8 mouse cellular contexts compared by ENCODE assay signal in genomic region chr8:126596097-126596634, GRCm38 (mm10). TPM values are rescaled to one million over a fixed set of nuclear protein-coding genes. Genes with fewer than 3 reads are reported as not detected.
DNase-seq lines count a peak whose midpoint lies in the region; ATAC-seq and TF ChIP-seq lines count a peak whose summit lies in the region.

No protein-coding gene starts in this region.

- TF ChIP-seq POLR2A in brain, embryonic 14.5 days (IDR thresholded peaks at IDR 0.05; ENCODE audit: borderline replicate concordance, extremely low read depth, insufficient read depth, insufficient read length, poor library complexity, severe bottlenecking), result no peak
- TF ChIP-seq POLR2A in lung, adult 2 months (IDR thresholded peaks at IDR 0.05; ENCODE audit: borderline replicate concordance, extremely low read depth, low read depth, low read length), result peak; percentile 67; the same call in 1 of the 2 replicates

- H3K9ac ChIP-seq in forebrain, embryonic 14.5 days (ENCODE audit: low read length), result peak overlapping the region; percentile 100
- peak overlapping the region; percentile 76 for H3K9ac ChIP-seq in neural tube, embryonic 15.5 days (replicated peaks)

- intact Hi-C loops in heart, postnatal 10 days (cut with DNase I), result loop anchor here (5.0 kb wide), 1 partner anchor 326 kb away; no protein-coding TSS in a partner anchor

- peak; percentile 13 for ATAC-seq in CD4-positive, CD25-positive, alpha-beta regulatory T cell, adult 4 months
- ATAC-seq in forebrain, embryonic 14.5 days, result peak; percentile 40
- ATAC-seq in neural tube, embryonic 15.5 days (ENCODE audit: low FRiP score), result 0 out of 2 replicates have a peak, but pooled peaks have one; percentile 11

- H3K36me3 ChIP-seq in forebrain, embryonic 14.5 days (ENCODE audit: control insufficient read depth, insufficient read depth, low read length), result peaks cover 6% of the 10 kb centered on the region; the same call in 1 of the 2 replicates
- no peaks in the 10 kb centered on the region for H3K36me3 ChIP-seq in neural tube, embryonic 15.5 days

- peak; percentile 98 for DNase-seq in brain, embryonic 14.5 days (ENCODE audit: low read depth)
- DNase-seq in forebrain, embryonic 14.5 days (ENCODE audit: low spot score), result peak; percentile 97
- DNase-seq in heart, postnatal 10 days, result peak; percentile 93 to 94
- DNase-seq in layer of hippocampus, adult 18-20 months (ENCODE audit: low spot score in 2 of 2), result peak; percentile 87 to 93
- DNase-seq in lung, adult 2 months, result peak; percentile 80
- DNase-seq in thymus, adult 18-20 months, result peak; percentile 58 to 66

- peak overlapping the region; percentile 100 for H3K27ac ChIP-seq in forebrain, embryonic 14.5 days (ENCODE audit: low read depth, low read length)
- peak overlapping the region; percentile 99 for H3K27ac ChIP-seq in neural tube, embryonic 15.5 days (replicated peaks)

- H3K9me3 ChIP-seq in forebrain, embryonic 14.5 days (replicated peaks; ENCODE audit: control insufficient read depth, low read length), result no peaks in the 10 kb centered on the region
- H3K9me3 ChIP-seq in neural tube, embryonic 15.5 days (replicated peaks), result no peaks in the 10 kb centered on the region

- WGBS in forebrain, embryonic 14.5 days, result 5% methylated on average over 12 of the region's 12 CpGs
- WGBS in lung, adult 2 months, result under 1% methylated on average over 12 of the region's 12 CpGs
- 6% methylated on average over 12 of the region's 12 CpGs for WGBS in neural tube, embryonic 15.5 days

- H3K4me1 ChIP-seq in forebrain, embryonic 14.5 days (ENCODE audit: control insufficient read depth, insufficient read depth, low read length), result peaks cover 45% of the 10 kb centered on the region
- H3K4me1 ChIP-seq in lung, adult 2 months (ENCODE audit: control insufficient read depth, insufficient read depth, low read length), result peaks cover 14% of the 10 kb centered on the region
- H3K4me1 ChIP-seq in neural tube, embryonic 15.5 days, result peaks cover 43% of the 10 kb centered on the region

- no peak for TF ChIP-seq CTCF in brain, embryonic 14.5 days (IDR thresholded peaks at IDR 0.05; ENCODE audit: borderline replicate concordance, extremely low read depth, insufficient read depth, insufficient read length)
- TF ChIP-seq CTCF in lung, adult 2 months (IDR thresholded peaks at IDR 0.05; ENCODE audit: insufficient read depth, low read length), result no peak

- H3K4me2 ChIP-seq in forebrain, embryonic 14.5 days (ENCODE audit: low read length), result peak overlapping the region; percentile 100
- peak overlapping the region; percentile 98 for H3K4me2 ChIP-seq in neural tube, embryonic 15.5 days

- H3K27me3 ChIP-seq in forebrain, embryonic 14.5 days (replicated peaks; ENCODE audit: control insufficient read depth, insufficient read depth, low read length), result no peaks in the 10 kb centered on the region
- H3K27me3 ChIP-seq in neural tube, embryonic 15.5 days (replicated peaks), result no peaks in the 10 kb centered on the region

- peak overlapping the region; percentile 6; the same call in 1 of the 2 replicates for H3K4me3 ChIP-seq in forebrain, embryonic 14.5 days (ENCODE audit: low read depth, low read length)
- no peak overlapping the region for H3K4me3 ChIP-seq in lung, adult 2 months (replicated peaks; ENCODE audit: extremely low read depth, low read depth, low read length)
- H3K4me3 ChIP-seq in neural tube, embryonic 15.5 days (replicated peaks), result peak overlapping the region; percentile 94; the same call in 1 of the 2 replicates

RNA-seq across cellular contexts. Expression of gene Irf2bp2, which starts 2.4 kb away (rescaled TPM):
- 10 to 100 TPM; 15.5 to 22.4 TPM for polyA plus RNA-seq in CD4-positive, CD25-positive, alpha-beta regulatory T cell, adult 4 months (2017; shearing (Covaris generic))
- 37.3 and 39.6 TPM in 2 replicates for polyA plus RNA-seq in brain, embryonic 14.5 days (2012; rRNA removed)
- 7.9 and 8.3 TPM in 2 replicates for polyA plus RNA-seq in forebrain, embryonic 14.5 days (2014; fragmentation: Nextera tagmentation; extraction: Ambion mirVana)
- 100 to 1,000 TPM; 101 to 154 TPM for total RNA-seq in heart, postnatal 10 days (2021)
- 10 to 100 TPM; 62.6 to 73.0 TPM for total RNA-seq in layer of hippocampus, adult 18-20 months (2021)
- polyA plus RNA-seq in lung, adult 2 months (2012; rRNA removed), result 81.2 and 127 TPM in 2 replicates
- 9.8 and 10.4 TPM in 2 replicates for polyA plus RNA-seq in neural tube, embryonic 15.5 days (2015; fragmentation: Nextera tagmentation; extraction: Ambion mirVana)
